Mouse (Mus musculus): ENCODE data around the gene Tm9sf3. TPM values are rescaled to one million over a fixed set of nuclear protein-coding genes. Genes with fewer than 3 reads are reported as not detected.

Gene Tm9sf3
- polyA plus RNA-seq, 1 experiment from 2014 or later, result 151 TPM

DNA sequence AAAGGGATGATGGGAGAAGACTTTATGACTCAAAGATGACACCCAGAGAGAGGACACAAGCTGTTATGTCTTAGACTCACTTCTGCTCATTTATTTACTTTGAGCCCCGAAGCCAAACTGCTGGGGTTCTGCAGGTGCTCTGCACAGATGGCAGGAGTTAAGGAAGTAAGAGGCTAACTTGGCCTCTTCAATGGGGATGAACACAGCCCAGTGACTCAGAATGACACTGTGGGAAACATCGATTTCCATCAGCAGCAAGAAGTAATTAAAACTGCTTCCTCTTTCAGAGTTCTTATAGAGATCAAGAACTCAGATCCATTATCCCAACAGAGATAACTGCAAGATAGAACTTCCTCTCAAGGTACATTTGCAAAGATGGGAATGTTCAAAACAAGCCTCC lies 86.9 kb downstream of the Tm9sf3 start:
- Histone ChIP-seq H3K36me3 (ENCODE audit: control insufficient read depth, insufficient read depth, low read length) (no peaks in the 10 kb centered on the region), H3K4me1 (replicated peaks; ENCODE audit: control insufficient read depth, insufficient read depth, low read length) (no peaks in the 10 kb centered on the region), H3K9ac (ENCODE audit: low read length) (no peak overlapping the region), H3K27me3 (replicated peaks; ENCODE audit: control insufficient read depth, insufficient read depth, low read length) (no peaks in the 10 kb centered on the region), H3K9me3 (ENCODE audit: control insufficient read depth, low read length) (no peaks in the 10 kb centered on the region), H3K27ac (ENCODE audit: low read depth) (no peak overlapping the region), H3K4me2 (ENCODE audit: low read length) (no peak overlapping the region), H3K4me3 (ENCODE audit: low read depth, low read length) (no peak overlapping the region)
- ATAC-seq (replicated peaks; ENCODE audit: low FRiP score, low TSS enrichment, low read depth) (no peak), DNase-seq (ENCODE audit: low spot score) (no peak)
- WGBS, result 83% methylated on average over 2 of the region's 2 CpGs

DNA sequence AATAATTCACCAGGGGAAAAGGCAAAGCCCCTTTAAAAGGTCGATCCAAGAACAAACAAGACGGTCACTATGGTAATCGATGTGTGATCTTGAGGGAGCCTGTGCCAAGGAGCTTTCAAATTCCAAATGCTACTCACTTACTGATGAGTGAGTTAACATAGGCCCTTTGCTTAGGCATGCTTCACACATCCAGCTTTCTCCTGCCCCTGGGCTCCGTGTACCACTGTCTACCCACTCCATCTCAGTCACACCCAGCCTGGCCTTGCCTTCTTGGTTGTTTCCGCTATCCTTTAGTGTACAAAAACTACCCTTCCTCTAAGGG lies 97.9 kb downstream of the Tm9sf3 start:
- H3K9ac ChIP-seq (ENCODE audit: low read length), result no peak overlapping the region
- H3K9me3 ChIP-seq (ENCODE audit: control insufficient read depth, low read length), result no peaks in the 10 kb centered on the region
- DNase-seq (ENCODE audit: low spot score) (no peak), ATAC-seq (replicated peaks; ENCODE audit: low FRiP score, low TSS enrichment, low read depth) (no peak)
- no peaks in the 10 kb centered on the region for H3K27me3 ChIP-seq (replicated peaks; ENCODE audit: control insufficient read depth, insufficient read depth, low read length)
- no peaks in the 10 kb centered on the region for H3K4me1 ChIP-seq (replicated peaks; ENCODE audit: control insufficient read depth, insufficient read depth, low read length)
- 73% methylated on average over 5 of the region's 5 CpGs for WGBS
- no peak overlapping the region for H3K4me3 ChIP-seq (ENCODE audit: low read depth, low read length)
- no peaks in the 10 kb centered on the region for H3K36me3 ChIP-seq (ENCODE audit: control insufficient read depth, insufficient read depth, low read length)
- no peak overlapping the region for H3K4me2 ChIP-seq (ENCODE audit: low read length)
- no peak overlapping the region for H3K27ac ChIP-seq (ENCODE audit: low read depth)

DNA sequence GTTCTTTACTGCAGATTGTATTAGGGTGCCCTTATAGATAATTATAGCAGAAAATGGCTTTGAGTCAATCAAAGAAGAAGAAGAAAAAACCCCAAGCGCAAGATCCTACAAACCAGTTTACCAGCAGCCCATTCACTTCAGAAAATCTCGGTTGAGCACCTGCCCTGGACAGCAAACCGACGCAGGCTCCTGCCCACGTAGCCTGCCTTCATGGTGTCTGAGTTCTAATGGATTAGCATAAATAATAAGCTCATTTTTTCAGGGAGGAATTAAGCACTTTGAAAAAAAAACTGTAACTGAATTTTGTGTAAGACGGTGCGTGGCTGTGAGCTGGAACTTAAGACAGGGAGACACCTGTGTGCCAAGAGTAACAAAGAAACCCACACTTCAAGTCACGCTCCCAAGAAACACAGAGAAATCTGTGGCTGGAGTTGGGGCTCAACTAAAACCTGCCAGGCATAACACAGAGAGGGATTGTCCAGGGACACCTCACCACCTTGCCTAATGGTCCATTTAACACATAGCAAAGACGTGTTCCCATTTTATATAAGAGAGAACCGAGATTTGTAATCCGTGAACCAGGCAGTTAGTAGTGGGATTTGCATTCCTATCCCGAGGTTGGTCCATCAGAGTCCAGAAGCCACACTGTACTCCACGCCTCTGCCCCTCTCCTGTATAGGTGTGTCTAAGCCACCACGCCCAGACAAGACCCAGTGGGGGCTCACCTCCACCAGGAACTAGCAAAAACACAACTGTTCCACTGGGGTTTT lies 98.5 kb downstream of the Tm9sf3 start:
- 80% methylated on average over 14 of the region's 14 CpGs for WGBS
- Histone ChIP-seq H3K27ac (ENCODE audit: low read depth) (no peak overlapping the region), H3K27me3 (replicated peaks; ENCODE audit: control insufficient read depth, insufficient read depth, low read length) (no peaks in the 10 kb centered on the region), H3K4me3 (ENCODE audit: low read depth, low read length) (no peak overlapping the region), H3K4me1 (replicated peaks; ENCODE audit: control insufficient read depth, insufficient read depth, low read length) (no peaks in the 10 kb centered on the region), H3K9me3 (ENCODE audit: control insufficient read depth, low read length) (no peaks in the 10 kb centered on the region), H3K36me3 (ENCODE audit: control insufficient read depth, insufficient read depth, low read length) (no peaks in the 10 kb centered on the region), H3K9ac (ENCODE audit: low read length) (no peak overlapping the region), H3K4me2 (ENCODE audit: low read length) (no peak overlapping the region)
- no peak for ATAC-seq (replicated peaks; ENCODE audit: low FRiP score, low TSS enrichment, low read depth)
- DNase-seq (ENCODE audit: low spot score), result no peak

DNA sequence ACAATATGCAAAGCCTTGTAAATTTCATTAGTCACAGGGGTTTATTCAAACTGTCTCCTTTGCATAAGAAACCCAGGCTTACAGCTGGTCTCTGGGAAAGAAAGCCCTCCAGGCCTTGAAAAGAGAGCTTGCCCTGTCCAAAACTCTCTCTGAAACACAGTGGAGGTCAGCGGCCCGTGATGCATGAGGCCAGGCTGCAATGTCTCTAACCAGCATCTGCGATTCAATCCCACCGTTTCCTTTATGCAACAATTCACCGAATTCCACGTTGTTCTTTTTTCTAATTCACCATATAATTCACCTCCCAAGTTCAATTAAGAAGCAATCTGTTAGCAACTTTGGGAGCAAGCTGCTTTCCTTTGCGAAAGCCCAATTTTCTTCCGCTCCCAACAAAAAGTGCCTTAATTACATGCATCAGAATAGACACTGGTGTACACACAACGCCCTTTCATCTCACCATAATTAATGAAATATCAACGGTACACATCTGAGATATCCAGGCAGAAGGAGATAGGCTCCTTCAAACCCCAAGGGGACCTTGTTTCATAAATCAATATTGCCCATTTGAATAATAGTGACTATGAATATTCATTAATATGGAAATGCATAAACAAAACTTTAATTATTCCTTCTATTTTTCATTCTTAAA lies 99.2 kb downstream of the Tm9sf3 start:
- Histone ChIP-seq H3K9me3 (ENCODE audit: control insufficient read depth, low read length) (no peaks in the 10 kb centered on the region), H3K9ac (ENCODE audit: low read length) (no peak overlapping the region), H3K27ac (ENCODE audit: low read depth) (no peak overlapping the region), H3K4me1 (replicated peaks; ENCODE audit: control insufficient read depth, insufficient read depth, low read length) (no peaks in the 10 kb centered on the region), H3K4me3 (ENCODE audit: low read depth, low read length) (no peak overlapping the region), H3K4me2 (ENCODE audit: low read length) (no peak overlapping the region), H3K27me3 (replicated peaks; ENCODE audit: control insufficient read depth, insufficient read depth, low read length) (no peaks in the 10 kb centered on the region), H3K36me3 (ENCODE audit: control insufficient read depth, insufficient read depth, low read length) (no peaks in the 10 kb centered on the region)
- DNase-seq (ENCODE audit: low spot score), result no peak
- ATAC-seq (replicated peaks; ENCODE audit: low FRiP score, low TSS enrichment, low read depth), result no peak
- WGBS, result 77% methylated on average over 10 of the region's 10 CpGs

Other genes starting within 250 kb of the Tm9sf3 start
- not detected in 2 replicates for gene Dntt, start 234.7 kb downstream of the Tm9sf3 start, polyA plus RNA-seq (2014; fragmentation: Nextera tagmentation; extraction: Ambion mirVana)
- not detected in 2 replicates for gene Opalin, start 186.9 kb downstream of the Tm9sf3 start, polyA plus RNA-seq (2014; fragmentation: Nextera tagmentation; extraction: Ambion mirVana)
- gene Tll2, start 57.2 kb downstream of the Tm9sf3 start, polyA plus RNA-seq (2014; fragmentation: Nextera tagmentation; extraction: Ambion mirVana), result not detected in 2 replicates
- 4.9 and 6.9 TPM in 2 replicates for gene Pik3ap1, start 121.1 kb upstream of the Tm9sf3 start, polyA plus RNA-seq (2014; fragmentation: Nextera tagmentation; extraction: Ambion mirVana)
- gene Lcor, start 218.6 kb upstream of the Tm9sf3 start, polyA plus RNA-seq (2014; fragmentation: Nextera tagmentation; extraction: Ambion mirVana), result 26.7 and 27.6 TPM in 2 replicates

Measured in intestine, embryonic 14.5 days (tissue).